Mouse (Mus musculus): ENCODE measurements around the gene Atg5.
A peak's percentile ranks its signal among the peaks of the same experiment; 100 is the strongest.

Atg5 gene

GRCm38 (mm10) chr10:44354393-44354792, 86.2 kb downstream of the Atg5 start:
- no peak for DNase-seq (ENCODE audit: low read depth)

- DNase-seq (ENCODE audit: low read depth), result no peak
Observed at GRCm38 (mm10) chr10:44355216-44355615, 87.1 kb downstream of the Atg5 start.

- no peak for DNase-seq (ENCODE audit: low read depth)
Observed at GRCm38 (mm10) chr10:44356625-44357024, 88.5 kb downstream of the Atg5 start.

- no peak for DNase-seq (ENCODE audit: low read depth)
Observed at GRCm38 (mm10) chr10:44357316-44357715, 89.2 kb downstream of the Atg5 start.

- DNase-seq (ENCODE audit: low read depth), result no peak
Observed at GRCm38 (mm10) chr10:44358816-44359215, 90.7 kb downstream of the Atg5 start.

GRCm38 (mm10) chr10:44360632-44361031, 92.5 kb downstream of the Atg5 start:
- no peak for DNase-seq (ENCODE audit: low read depth)

GRCm38 (mm10) chr10:44362435-44362834, 94.3 kb downstream of the Atg5 start:
- no peak for DNase-seq (ENCODE audit: low read depth)

- DNase-seq (ENCODE audit: low read depth), result no peak
Observed at GRCm38 (mm10) chr10:44362846-44363245, 94.7 kb downstream of the Atg5 start.

GRCm38 (mm10) chr10:44366186-44366585, 98.0 kb downstream of the Atg5 start:
- DNase-seq (ENCODE audit: low read depth), result no peak

- DNase-seq (ENCODE audit: low read depth), result no peak
Observed at GRCm38 (mm10) chr10:44367043-44367442, 98.9 kb downstream of the Atg5 start.

GRCm38 (mm10) chr10:44368596-44368995, 100.4 kb downstream of the Atg5 start:
- DNase-seq (ENCODE audit: low read depth), result no peak

GRCm38 (mm10) chr10:44370666-44371065, 102.5 kb downstream of the Atg5 start:
- no peak for DNase-seq (ENCODE audit: low read depth)

GRCm38 (mm10) chr10:44372210-44372609, 104.1 kb downstream of the Atg5 start:
- no peak for DNase-seq (ENCODE audit: low read depth)

- DNase-seq (ENCODE audit: low read depth), result no peak
Observed at GRCm38 (mm10) chr10:44374678-44375077, 106.5 kb downstream of the Atg5 start.

GRCm38 (mm10) chr10:44375501-44375900, 107.3 kb downstream of the Atg5 start:
- no peak for DNase-seq (ENCODE audit: low read depth)

GRCm38 (mm10) chr10:44377821-44378220, 109.7 kb downstream of the Atg5 start:
- no peak for DNase-seq (ENCODE audit: low read depth)

- no peak for DNase-seq (ENCODE audit: low read depth)
Observed at GRCm38 (mm10) chr10:44378403-44378802, 110.2 kb downstream of the Atg5 start.

GRCm38 (mm10) chr10:44380476-44381208, 112.5 kb downstream of the Atg5 start:
- peak; percentile 59 for DNase-seq (ENCODE audit: low read depth)

- no peak for DNase-seq (ENCODE audit: low read depth)
Observed at GRCm38 (mm10) chr10:44381397-44381796, 113.2 kb downstream of the Atg5 start.

GRCm38 (mm10) chr10:44381948-44382347, 113.8 kb downstream of the Atg5 start:
- no peak for DNase-seq (ENCODE audit: low read depth)

GRCm38 (mm10) chr10:44383213-44383612, 115.1 kb downstream of the Atg5 start:
- DNase-seq (ENCODE audit: low read depth), result no peak

- no peak for DNase-seq (ENCODE audit: low read depth)
Observed at GRCm38 (mm10) chr10:44385227-44385626, 117.1 kb downstream of the Atg5 start.

GRCm38 (mm10) chr10:44388706-44389233, 120.6 kb downstream of the Atg5 start:
- no peak for DNase-seq (ENCODE audit: low read depth)

GRCm38 (mm10) chr10:44390286-44390685, 122.1 kb downstream of the Atg5 start:
- no peak for DNase-seq (ENCODE audit: low read depth)
